Mouse (Mus musculus) liver, postnatal 0 days (tissue): Measurements from ENCODE around the gene Atxn1.

Source experiments
- CTCF ChIP-seq: sonication (generic); IDR thresholded peaks from 2 replicates; pipeline ENCODE4 v1.5.1; 2016; ENCODE audit warnings: antibody characterized with exemption, low read depth
- EP300 ChIP-seq: IDR thresholded peaks from 2 replicates; pipeline ENCODE4 v1.6.1; 2016; ENCODE audit warnings: antibody characterized with exemption, low read depth, mild to moderate bottlenecking

DNA sequence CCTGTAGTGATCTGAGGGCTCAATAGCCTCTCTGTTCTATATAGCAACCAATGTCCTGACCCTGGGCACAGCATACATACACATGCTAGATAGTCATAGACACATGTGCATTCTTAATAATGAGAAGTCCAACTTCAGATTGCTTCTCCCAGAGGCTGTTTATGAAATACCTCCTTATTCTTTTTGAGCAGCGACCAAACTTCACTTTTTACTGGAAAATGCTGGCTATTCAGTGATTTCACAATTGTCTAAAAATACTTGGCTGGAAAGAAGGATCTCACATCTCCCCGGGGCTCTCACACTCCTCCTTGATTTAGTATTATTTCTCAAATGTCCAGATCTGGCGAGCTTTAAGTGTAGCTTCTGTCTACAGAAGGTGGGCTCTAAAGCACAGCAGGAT, 171.0 kb downstream of the Atxn1 start:
- no peak for TF ChIP-seq CTCF
- TF ChIP-seq EP300: no peak
